Mouse (Mus musculus) liver, embryonic 12.5 days (tissue): ENCODE data around the gene Sh3bgrl3. TPM values are rescaled to one million over a fixed set of nuclear protein-coding genes. Genes with fewer than 3 reads are reported as not detected.

Experiments
- ATAC-seq: fragments of 200-750 bp; cut with Nextera tagmentation; 2 replicates; pipeline ENCODE4 v1.8.0; 2017; ENCODE audit warnings: moderate number of reproducible peaks, mild to moderate bottlenecking, moderate library complexity
- H3K27ac ChIP-seq: fragments of 300-500 bp; sonication (generic); 2 replicates; pipeline ENCODE4 v1.5.1; 2016; ENCODE audit warnings: mild to moderate bottlenecking
- H3K27me3 ChIP-seq: fragments of 300-500 bp; sonication (generic); replicated peaks from 2 replicates; pipeline ENCODE4 v1.6.1; 2016; ENCODE audit warnings: mild to moderate bottlenecking, moderate library complexity
- H3K36me3 ChIP-seq: fragments of 300-500 bp; sonication (generic); 2 replicates; pipeline ENCODE4 v1.6.1; 2016; ENCODE audit warnings: mild to moderate bottlenecking, moderate library complexity
- H3K4me1 ChIP-seq: fragments of 300-500 bp; sonication (generic); 2 replicates; pipeline ENCODE4 v1.6.1; 2016
- H3K4me2 ChIP-seq: fragments of 300-500 bp; sonication (generic); 2 replicates; pipeline ENCODE4 v1.6.1; 2016; ENCODE audit warnings: mild to moderate bottlenecking, moderate library complexity
- H3K4me3 ChIP-seq: fragments of 300-500 bp; sonication (generic); 2 replicates; pipeline ENCODE4 v1.5.1; 2016; ENCODE audit warnings: mild to moderate bottlenecking, moderate library complexity
- H3K9ac ChIP-seq: fragments of 300-500 bp; sonication (generic); 2 replicates; pipeline ENCODE4 v1.6.1; 2016; ENCODE audit warnings: mild to moderate bottlenecking, moderate library complexity
- H3K9me3 ChIP-seq: fragments of 300-500 bp; sonication (generic); replicated peaks from 2 replicates; pipeline ENCODE4 v1.6.1; 2016; ENCODE audit warnings: mild to moderate bottlenecking, moderate library complexity
- WGBS: fragments of 180-500 bp; shearing (Covaris S2); methylation state at CpG from one replicate; pipeline ENCODE4 v1.1.7; 2016; ENCODE audit not compliant: insufficient replicate concordance; 5-methylcytosine and 5-hydroxymethylcytosine counted together
- polyA plus RNA-seq: library from polyadenylated mRNA; unstranded; fragments of >200 nt; fragmentation: Nextera tagmentation; extraction: Ambion mirVana; gene quantifications from 2 replicates; pipeline ENCODE4 v1.2.1, GENCODE M21; 2016

Sh3bgrl3 gene
- polyA plus RNA-seq, 1 experiment from 2014 or later = 205 TPM

DNA sequence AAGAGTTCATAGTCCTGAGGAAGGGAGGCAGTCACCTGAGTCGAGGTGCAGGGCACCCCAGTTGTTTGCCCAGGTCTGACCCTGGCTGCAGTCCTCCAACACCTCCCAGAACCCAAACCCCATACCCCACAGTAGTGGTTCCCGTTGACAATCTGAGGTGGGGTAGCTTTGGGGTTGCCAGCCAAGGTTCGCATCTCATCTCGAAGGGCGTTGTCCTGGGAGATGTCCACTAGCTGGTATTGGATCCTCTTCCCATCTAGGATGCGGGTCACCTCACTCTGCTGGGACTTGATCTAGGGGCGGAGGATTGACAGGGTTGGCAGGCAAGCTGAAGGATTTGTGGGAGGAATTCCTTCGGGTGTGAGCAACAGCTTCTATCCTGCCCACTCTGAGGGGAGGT is 796 bp downstream of the Sh3bgrl3 start:
- H3K4me1 ChIP-seq = peaks cover 75% of the 10 kb centered on the region
- 42% methylated on average over 8 of the region's 8 CpGs for WGBS
- ATAC-seq = no peak

GRCm38 (mm10) chr4:134127121-134127455 is 1.5 kb downstream of the Sh3bgrl3 start:
- Histone ChIP-seq H3K27ac (no peak overlapping the region), H3K9ac (0 out of 2 replicates have a peak overlapping the region, but pooled peaks have one; percentile 83), H3K4me1 (peaks cover 75% of the 10 kb centered on the region), H3K27me3 (no peaks in the 10 kb centered on the region), H3K4me2 (peak overlapping the region; percentile 94), H3K36me3 (peaks cover 20% of the 10 kb centered on the region), H3K4me3 (no peak overlapping the region), H3K9me3 (no peaks in the 10 kb centered on the region)
- WGBS = 77% methylated on average over 7 of the region's 7 CpGs
- ATAC-seq = no peak

More for the DNA sequence above, 796 bp downstream of the Sh3bgrl3 start:
- H3K9ac ChIP-seq = peak overlapping the region; percentile 83
- peak overlapping the region; percentile 94 for H3K4me2 ChIP-seq
- H3K27me3 ChIP-seq = no peaks in the 10 kb centered on the region
- H3K9me3 ChIP-seq = no peaks in the 10 kb centered on the region
- H3K27ac ChIP-seq = no peak overlapping the region
- H3K4me3 ChIP-seq = peak overlapping the region; percentile 75
- H3K36me3 ChIP-seq = peaks cover 27% of the 10 kb centered on the region

- peaks cover 17% of the 10 kb centered on the region for H3K36me3 ChIP-seq
- H3K4me1 ChIP-seq = peaks cover 73% of the 10 kb centered on the region
- H3K9me3 ChIP-seq = no peaks in the 10 kb centered on the region
- no peak for ATAC-seq
- no peak overlapping the region for H3K4me2 ChIP-seq
- H3K27ac ChIP-seq = no peak overlapping the region
- no peak overlapping the region for H3K4me3 ChIP-seq
- WGBS = 83% methylated on average over 21 of the region's 21 CpGs
- no peak overlapping the region for H3K9ac ChIP-seq
- no peaks in the 10 kb centered on the region for H3K27me3 ChIP-seq
Measured at GRCm38 (mm10) chr4:134126300-134127120, 2.1 kb downstream of the Sh3bgrl3 start.

GRCm38 (mm10) chr4:134125383-134126060 is 3.1 kb downstream of the Sh3bgrl3 start:
- Histone ChIP-seq H3K4me2 (no peak overlapping the region), H3K9me3 (no peaks in the 10 kb centered on the region), H3K9ac (no peak overlapping the region), H3K36me3 (peaks cover 7% of the 10 kb centered on the region), H3K27ac (no peak overlapping the region), H3K4me3 (no peak overlapping the region), H3K27me3 (no peaks in the 10 kb centered on the region), H3K4me1 (peaks cover 69% of the 10 kb centered on the region)
- ATAC-seq = no peak
- 79% methylated on average over 15 of the region's 15 CpGs for WGBS

DNA sequence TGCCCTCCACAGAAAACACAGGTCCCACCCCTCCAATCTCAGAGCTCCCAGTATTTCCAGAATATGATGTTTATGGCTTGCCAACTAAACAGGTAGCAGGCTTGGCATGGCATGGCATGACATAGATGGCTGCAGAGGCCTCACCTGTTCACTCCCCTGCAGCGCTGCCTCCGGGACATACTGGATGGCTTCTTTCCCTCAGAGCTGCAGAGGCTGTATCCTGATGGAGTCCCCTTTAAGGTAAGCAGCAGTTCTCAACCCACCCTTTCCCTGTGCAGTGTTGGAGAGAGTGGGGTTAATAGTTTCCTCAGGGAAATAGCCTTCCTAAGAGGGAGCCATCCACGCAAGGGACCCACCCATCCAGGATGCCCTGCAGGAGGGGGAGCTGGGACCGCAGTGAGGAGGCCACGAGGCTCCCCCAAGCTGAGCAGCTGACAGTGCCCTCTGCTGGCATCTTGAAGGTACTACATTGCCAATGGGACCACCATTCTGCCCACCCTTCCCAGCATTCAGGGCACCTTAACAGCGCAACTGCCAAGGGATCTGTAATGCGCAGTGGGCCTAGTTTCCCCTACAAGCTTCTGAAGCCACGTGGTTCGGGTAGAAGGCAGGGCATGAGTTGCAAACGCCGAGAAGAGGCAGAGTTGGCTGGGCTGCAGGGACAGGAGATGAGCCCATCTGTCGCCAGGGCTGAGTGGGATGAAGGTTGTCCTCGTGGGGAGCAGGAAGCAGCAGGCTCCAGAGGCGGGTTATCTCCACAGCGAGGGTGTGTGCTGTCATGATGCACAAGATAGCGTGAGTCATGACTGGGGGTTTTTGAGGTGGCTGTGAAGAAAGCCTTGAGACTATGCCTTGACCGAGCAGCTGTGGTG is 4.7 kb downstream of the Sh3bgrl3 start:
- Histone ChIP-seq H3K9ac (no peak overlapping the region), H3K27me3 (no peaks in the 10 kb centered on the region), H3K4me3 (no peak overlapping the region), H3K4me2 (peak overlapping the region; percentile 52), H3K4me1 (peaks cover 68% of the 10 kb centered on the region), H3K36me3 (peaks cover 5% of the 10 kb centered on the region; the same call in 1 of the 2 replicates), H3K9me3 (no peaks in the 10 kb centered on the region), H3K27ac (no peak overlapping the region)
- no peak for ATAC-seq
- 14% methylated on average over 17 of the region's 17 CpGs for WGBS

DNA sequence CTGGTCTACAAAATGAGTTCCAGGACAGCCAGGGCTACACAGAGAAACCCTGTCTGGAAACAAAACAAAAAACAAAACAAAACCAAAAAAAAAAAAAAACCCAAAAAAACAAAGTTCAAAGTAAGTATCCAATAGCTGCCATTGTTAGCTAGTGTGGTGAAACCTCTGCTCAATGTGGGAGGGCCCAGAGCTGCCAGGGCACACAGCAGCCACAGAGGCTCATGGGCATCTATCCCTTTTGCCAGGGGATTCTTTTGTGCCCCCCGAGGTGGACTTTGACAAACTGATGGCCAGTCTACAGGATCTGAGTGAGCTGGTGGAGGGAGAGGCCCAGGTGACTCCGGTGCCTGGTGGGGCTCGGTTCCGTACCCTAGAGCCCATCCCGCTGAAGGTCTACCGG is 5.4 kb downstream of the Sh3bgrl3 start:
- no peak for ATAC-seq
- WGBS = 83% methylated on average over 6 of the region's 6 CpGs
- Histone ChIP-seq H3K36me3 (peaks cover 5% of the 10 kb centered on the region; the same call in 1 of the 2 replicates), H3K9me3 (no peaks in the 10 kb centered on the region), H3K9ac (no peak overlapping the region), H3K4me2 (no peak overlapping the region), H3K27ac (no peak overlapping the region), H3K4me1 (peaks cover 67% of the 10 kb centered on the region), H3K27me3 (no peaks in the 10 kb centered on the region), H3K4me3 (no peak overlapping the region)

DNA sequence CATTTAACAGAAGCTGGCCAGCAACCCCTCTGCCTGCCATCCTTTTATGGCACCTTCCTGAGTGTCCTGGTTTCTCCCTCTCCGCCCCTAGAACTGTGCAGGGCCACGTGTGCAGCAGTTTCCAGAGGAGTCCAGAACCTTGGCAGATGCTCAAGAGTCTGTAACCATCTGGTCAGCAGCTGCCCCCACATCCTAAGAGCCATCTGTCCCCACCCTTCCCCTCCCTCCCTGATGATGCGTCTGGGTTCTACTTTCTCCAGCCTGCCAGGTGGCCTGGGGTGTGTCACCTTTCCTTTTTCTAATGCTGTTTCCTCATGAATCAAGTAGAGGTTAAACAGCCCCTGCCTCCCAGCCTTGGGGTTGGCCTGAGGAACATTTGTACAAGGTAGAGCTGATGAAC is 6.3 kb downstream of the Sh3bgrl3 start:
- Histone ChIP-seq H3K27ac (no peak overlapping the region), H3K27me3 (no peaks in the 10 kb centered on the region), H3K4me1 (peaks cover 65% of the 10 kb centered on the region), H3K4me3 (no peak overlapping the region), H3K9me3 (no peaks in the 10 kb centered on the region), H3K4me2 (no peak overlapping the region), H3K9ac (no peak overlapping the region), H3K36me3 (peaks cover 5% of the 10 kb centered on the region; the same call in 1 of the 2 replicates)
- no peak for ATAC-seq
- 63% methylated on average over 3 of the region's 3 CpGs for WGBS

- Histone ChIP-seq H3K27ac (0 out of 2 replicates have a peak overlapping the region, but pooled peaks have one; percentile 46), H3K9ac (no peak overlapping the region), H3K36me3 (peaks cover 4% of the 10 kb centered on the region; the same call in 1 of the 2 replicates), H3K4me1 (peaks cover 65% of the 10 kb centered on the region), H3K27me3 (no peaks in the 10 kb centered on the region), H3K9me3 (no peaks in the 10 kb centered on the region), H3K4me3 (no peak overlapping the region), H3K4me2 (no peak overlapping the region)
- ATAC-seq = no peak
- 46% methylated on average over 4 of the region's 4 CpGs for WGBS
Measured at GRCm38 (mm10) chr4:134121571-134121970, 7.0 kb downstream of the Sh3bgrl3 start.

DNA sequence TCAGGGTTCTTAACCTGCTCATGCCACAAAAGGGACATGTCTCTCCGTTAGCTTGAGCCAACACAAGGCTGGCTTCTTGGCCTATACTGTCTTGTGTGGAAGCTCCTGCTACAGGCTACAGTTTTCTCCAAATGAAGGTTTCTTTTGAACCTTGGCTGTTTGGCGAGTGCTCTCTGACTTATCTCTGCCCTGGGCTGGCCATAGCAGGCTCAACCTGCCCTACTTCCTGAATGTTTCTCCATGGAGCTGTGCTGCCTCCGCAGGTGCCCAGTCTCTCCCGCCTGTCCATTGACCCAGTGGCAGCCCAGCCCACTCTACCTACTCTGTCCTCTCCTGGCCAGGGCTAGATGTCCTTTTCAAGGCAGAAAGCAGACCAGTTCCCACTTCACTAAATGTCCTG is 7.7 kb downstream of the Sh3bgrl3 start:
- Histone ChIP-seq H3K9ac (no peak overlapping the region), H3K9me3 (no peaks in the 10 kb centered on the region), H3K27me3 (no peaks in the 10 kb centered on the region), H3K4me3 (no peak overlapping the region), H3K4me2 (no peak overlapping the region), H3K36me3 (no peaks in the 10 kb centered on the region), H3K27ac (0 out of 2 replicates have a peak overlapping the region, but pooled peaks have one; percentile 46), H3K4me1 (peaks cover 65% of the 10 kb centered on the region)
- no peak for ATAC-seq
- WGBS = 45% methylated on average over 4 of the region's 4 CpGs

DNA sequence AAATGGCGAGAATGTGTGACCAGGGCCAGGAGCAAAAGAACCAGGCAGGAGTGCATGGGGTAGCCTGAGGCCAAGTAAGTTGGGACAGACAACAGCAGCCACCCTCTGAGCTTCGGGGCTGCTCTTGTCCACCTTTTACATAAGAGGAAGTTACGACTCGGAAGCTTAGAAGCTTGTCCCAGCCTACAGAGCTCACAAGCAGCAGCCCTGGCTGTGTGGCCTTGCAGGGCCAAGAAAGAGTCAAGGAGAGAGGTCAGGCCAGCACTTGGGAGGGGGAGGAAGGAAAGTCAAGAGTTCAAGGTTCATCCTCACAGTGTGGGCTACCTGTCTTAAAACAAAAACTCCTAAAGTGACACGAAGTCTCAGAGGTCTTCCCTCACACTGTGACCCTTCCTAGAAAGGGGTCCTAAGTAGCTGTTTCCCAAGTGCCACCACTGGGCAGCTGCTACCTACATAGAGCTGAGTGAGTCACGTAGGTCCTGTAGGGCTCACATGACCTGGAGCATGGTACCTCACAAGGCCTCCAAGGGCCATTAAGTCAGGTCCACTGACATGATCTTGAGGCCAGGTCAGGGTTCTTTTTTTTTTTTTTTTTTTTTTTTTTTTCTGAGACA is 8.3 kb downstream of the Sh3bgrl3 start:
- Histone ChIP-seq H3K27ac (peak overlapping the region; percentile 39; the same call in 1 of the 2 replicates), H3K27me3 (no peaks in the 10 kb centered on the region), H3K4me3 (no peak overlapping the region), H3K4me1 (peaks cover 68% of the 10 kb centered on the region), H3K4me2 (no peak overlapping the region), H3K36me3 (no peaks in the 10 kb centered on the region), H3K9me3 (no peaks in the 10 kb centered on the region), H3K9ac (no peak overlapping the region)
- WGBS = 57% methylated on average over 6 of the region's 6 CpGs
- no peak for ATAC-seq

DNA sequence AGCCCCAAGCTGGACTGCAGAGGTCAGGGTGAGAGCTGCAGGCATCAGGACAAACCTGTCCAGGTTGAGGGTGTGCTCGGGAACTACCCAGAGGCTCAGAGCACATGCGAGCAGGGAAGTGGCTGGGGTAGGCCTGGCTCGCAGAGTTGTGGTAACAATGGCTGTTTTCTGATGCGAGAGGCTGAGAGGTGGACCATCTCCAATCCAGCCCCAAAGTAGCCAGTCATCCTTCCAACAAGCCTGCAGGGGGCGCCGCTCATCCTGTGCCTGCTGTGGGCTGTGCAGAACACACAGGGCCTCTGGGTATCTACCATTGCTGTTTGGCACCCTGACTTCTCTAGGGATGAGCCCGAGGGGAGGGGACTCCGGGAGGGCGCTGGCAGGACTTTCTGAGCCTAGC is 8.9 kb downstream of the Sh3bgrl3 start:
- H3K36me3 ChIP-seq = no peaks in the 10 kb centered on the region
- H3K27ac ChIP-seq = no peak overlapping the region
- H3K27me3 ChIP-seq = no peaks in the 10 kb centered on the region
- 50% methylated on average over 9 of the region's 9 CpGs for whole genome bisulfite sequencing
- peaks cover 65% of the 10 kb centered on the region for H3K4me1 ChIP-seq
- H3K9ac ChIP-seq = no peak overlapping the region
- ATAC-seq = no peak
- H3K4me3 ChIP-seq = no peak overlapping the region
- no peaks in the 10 kb centered on the region for H3K9me3 ChIP-seq
- no peak overlapping the region for H3K4me2 ChIP-seq
